Mouse (Mus musculus): Measurements from ENCODE around the gene Sugt1. TPM values are rescaled to one million over a fixed set of nuclear protein-coding genes. Genes with fewer than 3 reads are reported as not detected.

The Sugt1 gene
- polyA plus RNA-seq, 1 experiment from 2014 or later, result 149 TPM

GRCm38 (mm10) chr14:79658286-79658685 is 70.8 kb downstream of the Sugt1 start:
- DNase-seq (ENCODE audit: low spot score) (no peak), ATAC-seq (peak; percentile 6; the same call in 1 of the 2 replicates)
- Histone ChIP-seq H3K4me1 (ENCODE audit: control insufficient read depth, insufficient read depth, low read length) (peaks cover 3% of the 10 kb centered on the region; the same call in 1 of the 2 replicates), H3K9me3 (replicated peaks; ENCODE audit: control insufficient read depth, low read length) (no peaks in the 10 kb centered on the region), H3K9ac (ENCODE audit: low read length) (peak overlapping the region; percentile 5; the same call in 1 of the 2 replicates), H3K27me3 (replicated peaks; ENCODE audit: control insufficient read depth, insufficient read depth, low read length) (no peaks in the 10 kb centered on the region), H3K4me2 (ENCODE audit: low read length) (no peak overlapping the region), H3K4me3 (ENCODE audit: low read depth, low read length) (no peak overlapping the region), H3K36me3 (ENCODE audit: control insufficient read depth, insufficient read depth, low read length) (no peaks in the 10 kb centered on the region), H3K27ac (ENCODE audit: low read depth, low read length) (no peak overlapping the region)
- WGBS, result 59% methylated on average over 5 of the region's 5 CpGs

DNA sequence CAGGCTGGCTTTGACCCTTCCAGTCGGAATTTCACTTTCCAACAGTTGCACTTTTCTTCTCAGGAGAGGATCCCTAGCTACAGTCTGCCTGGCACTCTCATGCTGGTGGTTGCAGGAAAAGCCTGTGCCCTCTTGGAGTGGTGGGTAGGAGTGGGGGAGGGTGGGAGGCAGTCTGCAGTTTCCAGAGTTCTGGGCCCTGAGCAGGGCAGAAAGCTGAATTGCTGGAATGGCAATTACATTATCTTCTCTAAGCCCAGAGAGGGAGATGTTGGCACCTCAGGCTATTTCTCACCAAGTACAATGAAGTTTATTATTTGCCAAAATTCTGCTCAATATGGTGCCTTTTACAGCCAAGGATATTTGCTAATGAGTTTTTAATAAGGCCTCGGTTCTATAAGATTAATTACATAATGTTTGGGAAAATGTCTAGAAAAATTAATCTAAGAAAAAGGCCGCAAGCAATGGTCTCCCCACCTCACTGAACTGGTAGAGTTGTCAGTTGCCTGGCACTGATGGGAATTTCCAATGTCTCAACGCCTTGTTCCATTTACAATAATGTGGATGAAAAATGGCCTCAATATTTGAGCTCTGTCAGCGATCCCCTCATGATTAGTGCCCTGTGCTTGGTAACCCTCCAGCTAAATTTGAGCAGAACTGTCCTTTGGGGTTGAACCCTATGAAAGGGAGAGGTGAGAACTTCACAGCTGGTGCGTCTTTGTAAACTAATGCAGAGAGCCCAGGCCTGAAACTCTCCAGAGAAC is 71.4 kb downstream of the Sugt1 start:
- H3K4me1 ChIP-seq (ENCODE audit: control insufficient read depth, insufficient read depth, low read length), result peaks cover 3% of the 10 kb centered on the region; the same call in 1 of the 2 replicates
- no peaks in the 10 kb centered on the region for H3K9me3 ChIP-seq (replicated peaks; ENCODE audit: control insufficient read depth, low read length)
- no peak for DNase-seq (ENCODE audit: low spot score)
- WGBS, result 70% methylated on average over 6 of the region's 6 CpGs
- H3K4me3 ChIP-seq (ENCODE audit: low read depth, low read length), result no peak overlapping the region
- no peak overlapping the region for H3K9ac ChIP-seq (ENCODE audit: low read length)
- H3K27ac ChIP-seq (ENCODE audit: low read depth, low read length), result no peak overlapping the region
- no peaks in the 10 kb centered on the region for H3K36me3 ChIP-seq (ENCODE audit: control insufficient read depth, insufficient read depth, low read length)
- peak; percentile 21; the same call in 1 of the 2 replicates for ATAC-seq
- no peaks in the 10 kb centered on the region for H3K27me3 ChIP-seq (replicated peaks; ENCODE audit: control insufficient read depth, insufficient read depth, low read length)
- no peak overlapping the region for H3K4me2 ChIP-seq (ENCODE audit: low read length)

DNA sequence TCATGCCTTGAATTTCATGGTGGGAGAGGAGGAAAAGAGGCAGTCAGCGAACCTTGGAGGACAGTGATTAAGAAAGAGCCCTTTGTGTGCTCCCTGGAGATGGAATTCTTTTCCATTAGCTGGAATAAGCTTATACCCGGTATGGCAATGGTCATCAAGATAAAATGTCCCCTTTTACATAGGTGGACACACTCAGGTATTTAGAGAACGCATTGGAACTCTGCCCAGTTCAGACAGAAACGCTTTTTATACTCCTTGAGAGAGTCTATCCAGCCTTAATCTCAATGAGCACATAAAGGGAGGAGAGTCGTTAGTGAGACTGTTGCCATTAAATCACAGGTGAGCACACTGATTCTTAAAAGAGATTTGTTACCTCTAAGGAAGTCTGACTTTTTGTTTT is 73.0 kb downstream of the Sugt1 start:
- Histone ChIP-seq H3K27ac (ENCODE audit: low read depth, low read length) (no peak overlapping the region), H3K36me3 (ENCODE audit: control insufficient read depth, insufficient read depth, low read length) (no peaks in the 10 kb centered on the region), H3K9me3 (replicated peaks; ENCODE audit: control insufficient read depth, low read length) (no peaks in the 10 kb centered on the region), H3K4me2 (ENCODE audit: low read length) (no peak overlapping the region), H3K9ac (ENCODE audit: low read length) (no peak overlapping the region), H3K4me1 (ENCODE audit: control insufficient read depth, insufficient read depth, low read length) (peaks cover 3% of the 10 kb centered on the region; the same call in 1 of the 2 replicates), H3K4me3 (ENCODE audit: low read depth, low read length) (no peak overlapping the region), H3K27me3 (replicated peaks; ENCODE audit: control insufficient read depth, insufficient read depth, low read length) (no peaks in the 10 kb centered on the region)
- no peak for DNase-seq (ENCODE audit: low spot score)
- 0 out of 2 replicates have a peak, but pooled peaks have one; percentile 6 for ATAC-seq
- WGBS, result 24% methylated on average over 5 of the region's 5 CpGs

- Histone ChIP-seq H3K27me3 (replicated peaks; ENCODE audit: control insufficient read depth, insufficient read depth, low read length) (no peaks in the 10 kb centered on the region), H3K4me1 (ENCODE audit: control insufficient read depth, insufficient read depth, low read length) (peaks cover 3% of the 10 kb centered on the region; the same call in 1 of the 2 replicates), H3K4me3 (ENCODE audit: low read depth, low read length) (no peak overlapping the region), H3K9ac (ENCODE audit: low read length) (no peak overlapping the region), H3K9me3 (replicated peaks; ENCODE audit: control insufficient read depth, low read length) (no peaks in the 10 kb centered on the region), H3K27ac (ENCODE audit: low read depth, low read length) (no peak overlapping the region), H3K36me3 (ENCODE audit: control insufficient read depth, insufficient read depth, low read length) (no peaks in the 10 kb centered on the region), H3K4me2 (ENCODE audit: low read length) (peak overlapping the region; percentile 35)
- WGBS, result 18% methylated on average over 33 of the region's 33 CpGs
- ATAC-seq (peak; percentile 59), DNase-seq (ENCODE audit: low spot score) (peak; percentile 46)
These were observed 73.8 kb downstream of the Sugt1 start for GRCm38 (mm10) chr14:79661005-79661917.

DNA sequence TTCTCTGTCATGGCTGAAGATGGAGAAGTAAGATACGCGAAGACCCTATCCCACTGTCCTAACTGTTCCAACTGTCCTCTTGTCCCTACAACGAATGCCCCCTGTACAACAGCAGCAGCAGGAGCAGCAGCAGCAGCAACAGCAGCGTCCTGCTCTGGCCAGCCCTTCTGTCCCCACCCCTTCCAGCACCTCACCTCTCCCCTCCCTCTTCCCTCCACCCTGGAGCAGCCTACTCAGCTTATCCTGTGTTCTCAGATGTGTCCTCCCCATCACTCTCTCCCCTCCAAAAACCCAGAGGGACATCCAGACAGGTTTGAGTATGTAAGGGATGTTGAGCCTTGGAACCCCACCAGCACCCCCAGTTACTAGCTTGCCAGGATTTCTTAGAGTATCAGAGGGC is 74.5 kb downstream of the Sugt1 start, which contains the start of gene Cnmd:
TSS of gene Cnmd (minus strand) at position 170 of the 400 bp plus-strand sequence.
- no peak within 1 kb of the TSS for H3K4me3 ChIP-seq (ENCODE audit: low read depth, low read length)
- peak within 1 kb of the TSS; percentile 35 for H3K4me2 ChIP-seq (ENCODE audit: low read length)
- H3K36me3 ChIP-seq (ENCODE audit: control insufficient read depth, insufficient read depth, low read length), result no peaks in the 10 kb centered on the region
- no peak for ATAC-seq
- no peaks in the 10 kb centered on the region for H3K9me3 ChIP-seq (replicated peaks; ENCODE audit: control insufficient read depth, low read length)
- H3K4me1 ChIP-seq (ENCODE audit: control insufficient read depth, insufficient read depth, low read length), result peaks cover 3% of the 10 kb centered on the region; the same call in 1 of the 2 replicates
- no peak for DNase-seq (ENCODE audit: low spot score)
- H3K27ac ChIP-seq (ENCODE audit: low read depth, low read length), result no peak within 1 kb of the TSS
- no peaks in the 10 kb centered on the region for H3K27me3 ChIP-seq (replicated peaks; ENCODE audit: control insufficient read depth, insufficient read depth, low read length)
- no peak within 1 kb of the TSS for H3K9ac ChIP-seq (ENCODE audit: low read length)
- WGBS, result 54% methylated on average over 4 of the region's 4 CpGs

DNA sequence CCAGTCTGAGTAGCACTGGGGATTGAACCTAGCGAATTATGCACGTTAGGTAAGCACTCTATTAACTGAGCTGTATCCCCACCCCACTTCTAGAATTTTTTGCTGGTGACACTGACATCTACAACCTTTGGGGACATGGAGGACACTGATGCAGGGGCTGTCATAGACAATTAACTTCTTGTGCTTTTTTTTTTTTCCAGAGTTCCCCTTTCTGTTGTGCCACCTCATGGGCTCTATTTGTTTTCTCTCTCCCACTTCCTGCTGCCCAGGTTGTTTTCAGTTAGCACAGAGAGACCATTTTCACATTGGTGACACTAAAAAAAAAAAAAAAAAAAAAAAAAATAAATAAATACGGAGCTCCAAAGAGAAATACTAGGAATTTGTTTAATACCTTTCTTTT is 83.5 kb downstream of the Sugt1 start:
- H3K36me3 ChIP-seq (ENCODE audit: control insufficient read depth, insufficient read depth, low read length), result no peaks in the 10 kb centered on the region
- no peaks in the 10 kb centered on the region for H3K9me3 ChIP-seq (replicated peaks; ENCODE audit: control insufficient read depth, low read length)
- no peak overlapping the region for H3K4me2 ChIP-seq (ENCODE audit: low read length)
- no peaks in the 10 kb centered on the region for H3K27me3 ChIP-seq (replicated peaks; ENCODE audit: control insufficient read depth, insufficient read depth, low read length)
- 90% methylated on average over 3 of the region's 3 CpGs for WGBS
- no peak overlapping the region for H3K27ac ChIP-seq (ENCODE audit: low read depth, low read length)
- DNase-seq (ENCODE audit: low spot score), result no peak
- peaks cover 10% of the 10 kb centered on the region; the same call in 1 of the 2 replicates for H3K4me1 ChIP-seq (ENCODE audit: control insufficient read depth, insufficient read depth, low read length)
- no peak overlapping the region for H3K4me3 ChIP-seq (ENCODE audit: low read depth, low read length)
- no peak for ATAC-seq
- no peak overlapping the region for H3K9ac ChIP-seq (ENCODE audit: low read length)

DNA sequence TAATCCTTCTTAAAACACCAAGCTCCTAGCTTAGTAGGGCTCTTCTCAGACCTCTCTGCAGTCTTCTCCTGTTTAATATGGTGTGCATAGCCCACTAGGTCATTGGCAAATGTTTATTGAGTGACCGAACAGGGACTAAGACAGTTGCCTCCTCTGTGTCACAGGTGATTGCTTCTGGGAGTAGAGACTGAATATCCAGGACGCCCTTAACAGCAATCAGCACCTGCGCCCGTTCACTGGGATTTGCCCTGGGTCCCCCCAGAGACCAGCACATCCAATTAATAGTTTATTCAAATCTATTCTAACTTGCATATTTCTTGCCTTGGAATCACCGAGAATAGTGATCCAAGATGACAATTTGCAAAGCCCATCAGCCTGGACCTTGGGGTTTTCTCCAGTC is 85.1 kb downstream of the Sugt1 start:
- ATAC-seq, result no peak
- Histone ChIP-seq H3K27ac (ENCODE audit: low read depth, low read length) (no peak overlapping the region), H3K27me3 (replicated peaks; ENCODE audit: control insufficient read depth, insufficient read depth, low read length) (no peaks in the 10 kb centered on the region), H3K9me3 (replicated peaks; ENCODE audit: control insufficient read depth, low read length) (no peaks in the 10 kb centered on the region), H3K9ac (ENCODE audit: low read length) (no peak overlapping the region), H3K36me3 (ENCODE audit: control insufficient read depth, insufficient read depth, low read length) (no peaks in the 10 kb centered on the region), H3K4me1 (ENCODE audit: control insufficient read depth, insufficient read depth, low read length) (peaks cover 10% of the 10 kb centered on the region; the same call in 1 of the 2 replicates), H3K4me2 (ENCODE audit: low read length) (no peak overlapping the region), H3K4me3 (ENCODE audit: low read depth, low read length) (no peak overlapping the region)
- no peak for DNase-seq (ENCODE audit: low spot score)
- 84% methylated on average over 5 of the region's 5 CpGs for WGBS

DNA sequence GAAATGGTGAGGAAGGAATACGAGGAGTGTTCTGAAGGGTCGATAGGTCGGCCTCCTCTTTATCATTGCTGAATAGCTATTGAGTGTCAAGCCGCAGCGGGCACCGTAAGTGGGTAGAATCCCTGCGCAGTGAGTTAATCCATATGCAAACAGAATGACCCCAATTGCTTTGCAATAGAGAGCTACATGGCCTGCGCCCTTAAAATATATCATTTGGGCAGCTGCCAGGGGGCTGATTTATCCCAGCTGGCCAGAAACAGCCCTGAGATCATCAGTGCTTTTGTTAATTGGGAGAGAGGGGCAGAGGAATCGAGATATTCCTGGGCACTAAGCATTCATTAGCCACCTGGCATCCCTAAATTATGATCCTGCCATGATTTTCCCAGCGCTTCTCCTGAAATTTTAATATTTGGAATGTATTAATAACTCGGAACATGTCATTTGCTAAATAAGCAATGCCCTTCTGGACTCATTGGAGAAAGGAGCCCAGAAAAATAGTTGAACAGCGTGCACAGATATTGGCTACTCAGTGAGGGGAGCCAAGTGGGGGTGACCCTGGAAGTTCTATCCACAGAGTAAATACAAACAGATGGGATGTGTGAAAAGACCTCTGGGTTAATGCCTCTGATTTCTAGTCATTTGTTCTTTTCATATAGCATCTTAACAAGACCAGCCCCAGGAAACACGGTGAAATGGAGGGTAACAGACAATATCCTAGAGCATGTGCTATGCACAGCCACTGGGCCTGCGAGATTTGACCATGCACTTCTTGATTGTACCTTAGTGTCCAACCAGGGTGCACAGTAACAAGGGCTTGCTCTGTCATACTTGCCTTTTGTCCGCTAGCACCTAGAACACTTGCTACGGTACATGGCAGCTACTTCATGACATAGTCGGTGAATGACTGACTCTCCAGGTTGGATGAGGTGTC is 85.9 kb downstream of the Sugt1 start:
- DNase-seq (ENCODE audit: low spot score) (peak; percentile 65), ATAC-seq (peak; percentile 63)

More for the DNA sequence above, 85.9 kb downstream of the Sugt1 start:
- Histone ChIP-seq H3K4me3 (ENCODE audit: low read depth, low read length) (no peak overlapping the region), H3K9ac (ENCODE audit: low read length) (no peak overlapping the region), H3K27ac (ENCODE audit: low read depth, low read length) (0 out of 2 replicates have a peak overlapping the region, but pooled peaks have one; percentile 1), H3K27me3 (replicated peaks; ENCODE audit: control insufficient read depth, insufficient read depth, low read length) (no peaks in the 10 kb centered on the region), H3K4me2 (ENCODE audit: low read length) (no peak overlapping the region), H3K4me1 (ENCODE audit: control insufficient read depth, insufficient read depth, low read length) (peaks cover 10% of the 10 kb centered on the region; the same call in 1 of the 2 replicates), H3K36me3 (ENCODE audit: control insufficient read depth, insufficient read depth, low read length) (no peaks in the 10 kb centered on the region), H3K9me3 (replicated peaks; ENCODE audit: control insufficient read depth, low read length) (no peaks in the 10 kb centered on the region)
- 52% methylated on average over 17 of the region's 17 CpGs for WGBS
